Mouse (Mus musculus) frontal cortex, postnatal 14 days (tissue): ENCODE data around the gene Snrk.
"Not testable (repeated sequence)": the region's sequence is repeated elsewhere in the genome, so short reads cannot be mapped to it uniquely, and the experiment has no call there.

Experiments
- DNase-seq, 2 experiments: peaks; one replicate each; pipeline ENCODE4 v3.0.0; 2022; ENCODE audit warnings: low spot score in 2 of 2

Gene Snrk

DNA sequence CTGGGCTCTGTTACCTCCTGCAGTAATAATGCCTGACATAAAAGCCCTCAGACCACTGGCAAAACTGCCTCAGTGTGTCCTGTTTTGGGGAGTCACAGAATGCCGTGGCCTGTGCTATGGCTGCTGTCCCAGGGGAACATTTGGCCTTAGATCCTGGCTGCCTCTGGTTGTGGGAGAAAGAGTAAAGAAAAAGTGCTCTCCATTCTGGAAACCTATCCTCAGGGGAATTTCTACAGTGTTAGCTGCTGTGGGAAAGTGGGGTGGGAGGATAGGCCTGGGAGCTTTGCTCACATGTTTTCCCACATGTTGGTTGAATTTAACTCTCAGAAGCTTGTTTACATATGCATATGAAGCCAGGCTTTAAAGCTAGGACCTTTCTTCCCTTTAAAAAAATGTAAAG is 26.2 kb downstream of the Snrk start:
- no peak for DNase-seq

DNA sequence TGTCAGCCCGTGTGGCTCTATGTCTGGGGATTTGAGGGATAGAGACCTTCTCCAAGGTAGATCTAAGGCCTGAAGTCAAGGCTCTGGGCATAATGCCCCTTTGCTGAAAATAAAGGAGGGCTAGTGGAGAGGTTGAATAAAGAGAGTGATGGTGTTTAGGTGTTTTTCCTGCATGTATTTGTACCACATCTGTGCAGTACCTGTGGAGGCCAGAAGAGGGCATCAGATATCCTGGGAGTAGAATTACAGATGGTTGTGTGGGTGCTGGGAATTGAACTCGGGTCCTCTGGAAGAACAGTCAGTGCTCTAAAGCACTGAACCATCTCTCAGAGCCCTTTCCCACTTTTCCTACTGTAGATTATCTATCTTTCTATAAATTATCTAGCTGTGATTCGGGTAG is 27.7 kb downstream of the Snrk start:
- no peak for DNase-seq

- no peak for DNase-seq
Observed at GRCm38 (mm10) chr9:122145677-122146076, 28.6 kb downstream of the Snrk start.

DNA sequence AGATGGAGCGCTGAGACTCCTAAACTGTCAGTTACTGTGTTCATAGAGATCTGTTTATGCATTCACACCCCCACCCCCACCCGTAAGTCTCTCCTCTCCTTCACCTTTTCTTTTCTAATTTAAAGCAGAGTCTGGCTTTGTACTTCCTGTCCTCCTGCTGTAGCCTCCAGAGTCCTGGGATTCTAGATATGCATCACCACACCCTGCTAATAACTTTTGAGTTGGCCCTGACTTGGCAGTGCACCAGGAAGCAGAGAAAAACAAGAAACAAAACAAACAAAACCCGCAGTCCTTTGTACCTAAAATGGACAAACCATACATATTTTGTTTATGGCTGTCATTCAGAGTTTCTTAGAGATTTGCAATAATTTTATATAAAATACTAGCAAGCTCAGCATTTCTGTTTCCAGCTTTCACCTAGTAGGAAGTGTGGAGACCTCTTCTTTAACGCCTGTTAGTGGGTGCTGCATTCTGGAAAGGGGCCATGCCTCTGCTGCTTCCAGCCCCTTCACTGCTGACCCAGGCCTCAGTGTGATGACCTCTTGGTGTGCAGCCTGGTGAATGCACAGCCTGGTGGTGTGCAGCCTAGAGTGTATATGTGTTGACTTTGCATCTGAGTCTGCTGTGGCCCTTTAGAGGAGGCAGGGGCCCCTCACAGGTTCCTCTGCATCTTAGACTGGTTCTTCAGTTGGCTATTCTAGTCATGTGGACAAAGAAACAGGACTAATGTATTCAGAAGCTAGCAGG is 29.2 kb downstream of the Snrk start:
- no peak for DNase-seq

- no peak for DNase-seq
Observed at GRCm38 (mm10) chr9:122148356-122148755, 31.3 kb downstream of the Snrk start.

GRCm38 (mm10) chr9:122149997-122150826 is 33.1 kb downstream of the Snrk start:
- DNase-seq: no peak

- no peak for DNase-seq
Observed at GRCm38 (mm10) chr9:122152063-122152462, 35.0 kb downstream of the Snrk start.

GRCm38 (mm10) chr9:122152501-122152900 is 35.4 kb downstream of the Snrk start:
- no peak for DNase-seq

- no peak for DNase-seq
Observed at GRCm38 (mm10) chr9:122153436-122153835, 36.4 kb downstream of the Snrk start.

- no peak for DNase-seq
Observed at GRCm38 (mm10) chr9:122155193-122155592, 38.1 kb downstream of the Snrk start.

DNA sequence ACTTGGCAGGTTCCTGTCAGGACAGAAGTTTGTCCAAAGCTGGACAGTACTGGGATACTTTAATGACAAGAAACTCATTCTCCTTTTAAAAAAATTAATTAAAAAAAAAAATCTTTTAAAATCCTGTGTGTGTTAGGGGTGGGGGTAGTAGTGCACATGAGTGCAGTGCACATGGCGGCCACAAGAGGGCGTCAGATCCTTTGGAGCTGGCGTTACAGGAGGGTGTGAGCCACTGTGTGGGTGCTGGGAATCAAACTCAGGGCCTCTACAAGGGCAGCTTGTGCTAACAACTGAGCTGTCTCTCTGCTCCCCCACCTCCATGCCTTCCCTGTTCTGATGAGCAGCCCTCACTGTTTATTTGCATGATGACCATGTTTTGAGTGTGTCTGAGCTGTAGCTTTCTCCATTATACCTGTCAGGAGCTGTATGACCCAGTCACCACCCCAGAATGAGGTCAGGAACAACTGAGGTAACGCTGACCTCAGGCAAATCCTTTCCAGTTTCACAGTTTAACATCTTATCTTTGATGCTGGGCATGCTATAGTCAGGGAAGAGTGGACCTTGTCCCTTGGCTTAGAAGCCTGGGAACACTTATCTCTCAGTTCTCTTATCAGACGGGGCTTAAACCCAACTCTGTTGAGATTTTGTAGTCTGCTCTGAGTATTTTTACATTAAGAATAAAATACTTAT is 39.5 kb downstream of the Snrk start:
- no peak for DNase-seq

GRCm38 (mm10) chr9:122157079-122157441 is 40.0 kb downstream of the Snrk start:
- no peak for DNase-seq

- DNase-seq: no peak
Observed at GRCm38 (mm10) chr9:122164535-122164934, 47.5 kb downstream of the Snrk start.

DNA sequence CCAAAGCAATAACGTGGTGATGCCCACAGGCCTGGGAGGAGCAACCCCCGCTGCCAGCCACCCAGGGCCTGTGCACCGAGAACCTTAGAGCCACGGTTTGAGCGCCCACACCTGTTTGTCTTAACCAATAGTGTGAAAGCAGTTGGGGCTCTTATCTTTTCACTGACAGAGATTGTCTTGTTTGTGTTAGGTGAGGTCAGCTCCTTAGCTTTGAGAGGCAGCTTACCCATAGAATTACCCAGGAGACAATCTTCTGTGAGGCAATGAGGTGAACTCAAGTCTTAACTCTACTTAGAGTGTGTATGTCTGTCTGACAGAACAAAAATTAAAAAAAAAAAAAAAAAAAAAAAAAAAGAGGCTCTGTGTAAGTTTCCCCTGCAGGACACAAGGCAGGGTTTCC is 50.7 kb downstream of the Snrk start:
- not testable (repeated sequence) for DNase-seq

- no peak for DNase-seq
Observed at GRCm38 (mm10) chr9:122169901-122170300, 52.8 kb downstream of the Snrk start.

- DNase-seq: no peak
Observed at GRCm38 (mm10) chr9:122172612-122173186, 55.6 kb downstream of the Snrk start.

DNA sequence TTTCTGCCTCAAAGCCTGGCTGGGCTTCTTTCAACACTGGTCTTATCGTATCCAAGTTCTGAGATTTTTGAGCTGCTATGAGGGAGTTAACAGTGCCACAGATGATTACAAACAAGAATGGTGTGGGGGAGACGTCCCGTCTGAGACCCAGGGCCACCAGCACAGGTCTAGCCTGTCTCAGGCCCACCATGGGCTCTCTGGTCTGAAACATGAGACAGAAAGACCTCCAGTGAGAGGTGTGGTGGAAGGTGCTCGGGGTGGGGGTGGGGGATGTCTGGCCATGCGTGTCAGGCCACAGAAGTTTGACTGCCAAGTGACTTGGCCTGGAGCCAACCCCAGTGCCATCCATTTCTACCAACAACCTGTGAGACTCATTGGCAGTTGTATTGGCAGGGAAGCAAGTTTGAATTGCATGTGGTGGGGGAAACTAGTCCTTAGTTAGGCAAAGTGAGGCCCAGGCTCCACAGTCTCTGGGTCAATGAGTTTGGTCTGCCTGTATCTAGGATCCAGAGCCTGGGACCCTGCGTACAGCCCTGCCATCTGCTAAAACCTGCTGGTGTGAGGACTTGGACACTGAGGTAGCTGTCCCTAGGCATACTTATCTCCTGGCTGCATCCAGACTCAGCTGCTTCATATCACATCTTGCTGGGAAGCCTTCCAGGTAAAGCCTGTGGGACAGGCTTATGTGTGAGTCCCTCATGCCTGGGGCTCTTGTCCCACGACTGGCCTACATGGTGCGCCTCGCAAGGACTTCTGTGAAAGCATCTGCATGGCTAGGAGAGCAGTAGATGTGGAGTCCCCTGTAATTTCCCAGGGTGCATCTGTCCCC is 56.6 kb downstream of the Snrk start:
- no peak for DNase-seq

DNA sequence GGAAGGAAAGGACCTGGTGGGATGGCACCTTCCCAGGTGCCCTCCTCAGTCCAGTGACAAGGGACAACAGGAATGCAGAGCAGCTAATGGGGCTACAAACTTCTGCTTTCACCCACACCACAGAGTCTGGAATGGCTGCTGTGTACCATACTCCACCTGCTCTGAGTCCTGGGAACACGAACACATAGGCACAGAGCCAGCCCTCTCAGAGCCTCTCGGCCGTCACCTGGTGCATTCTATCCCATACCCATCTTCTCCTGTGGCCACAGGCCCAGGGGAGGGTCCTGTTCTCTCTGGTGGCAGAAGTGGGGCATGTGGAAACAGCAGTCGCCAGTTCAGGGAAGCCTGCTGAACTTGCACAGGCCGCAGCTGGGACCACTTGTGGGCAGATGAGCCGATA is 57.7 kb downstream of the Snrk start:
- no peak for DNase-seq

DNA sequence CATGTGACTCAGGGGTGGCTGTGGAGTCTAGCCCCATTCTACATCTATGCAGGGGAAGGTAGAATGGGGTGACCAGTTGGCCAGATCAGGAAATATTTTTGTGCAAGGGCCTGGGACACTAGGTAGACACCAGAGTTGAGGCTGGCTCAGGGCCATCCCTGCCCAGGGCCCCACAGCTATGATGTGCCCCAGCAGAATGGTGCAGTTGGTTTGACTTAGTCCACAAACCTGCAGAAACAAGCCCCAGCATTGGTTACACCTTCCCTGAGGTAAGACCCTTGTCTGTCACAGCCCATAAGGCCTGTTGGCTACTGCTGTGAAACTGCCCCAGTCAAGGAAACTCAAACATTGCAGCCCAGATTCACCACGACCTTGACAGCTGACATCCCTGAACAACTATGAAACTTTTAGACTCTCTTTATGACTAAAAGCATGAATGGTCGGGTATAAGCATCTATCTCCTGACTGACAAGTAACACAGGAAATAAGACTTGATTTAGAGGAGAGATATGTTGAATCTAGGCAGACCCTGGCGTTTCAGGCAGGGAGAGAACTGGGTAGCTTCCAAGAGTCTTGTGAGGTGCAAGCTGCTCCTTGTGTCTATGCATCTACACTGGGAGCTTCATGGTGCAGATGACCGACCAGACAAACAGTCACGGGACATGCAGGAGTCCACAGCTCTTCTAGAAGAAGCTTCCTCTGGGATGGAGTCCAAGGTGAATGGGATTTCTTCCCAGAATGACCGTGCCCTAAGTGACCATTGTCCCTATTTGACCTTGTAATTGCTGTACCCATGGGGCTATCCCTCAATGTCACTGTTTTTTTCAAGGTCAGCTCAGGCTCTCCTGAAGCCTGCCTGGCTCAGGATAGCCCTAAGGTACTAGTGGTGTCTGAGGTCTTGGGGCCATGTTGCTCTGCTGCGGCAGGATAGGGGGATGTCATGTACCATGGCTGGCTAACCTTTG is 60.5 kb downstream of the Snrk start:
- DNase-seq: no peak

GRCm38 (mm10) chr9:122178427-122178826 is 61.4 kb downstream of the Snrk start:
- DNase-seq: no peak
